Mouse (Mus musculus): ENCODE measurements around the gene Nf1.

DNA sequence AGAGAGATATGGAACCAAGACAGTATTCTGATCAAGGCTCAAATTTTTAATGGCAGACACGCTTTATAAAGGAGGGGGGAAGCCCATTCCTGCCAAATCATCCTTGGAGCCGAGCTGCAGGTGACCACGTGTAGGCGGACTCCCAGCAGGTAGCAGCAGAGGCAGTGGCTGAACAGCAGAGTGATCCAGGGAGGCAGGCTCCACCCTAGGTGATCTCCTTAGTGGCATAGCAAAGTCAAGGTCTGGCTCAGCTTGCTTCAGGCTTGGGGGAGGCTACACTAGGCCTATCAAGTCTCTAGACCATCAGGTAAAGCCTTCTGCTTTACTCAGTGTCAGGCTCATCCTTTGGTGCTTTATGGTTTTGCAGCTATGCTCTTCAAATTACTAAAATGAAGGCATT, 87.1 kb downstream of the Nf1 start:
- no peak for TF ChIP-seq CTCF (IDR thresholded peaks at IDR 0.05; ENCODE audit: control insufficient read depth, insufficient read depth, insufficient read length)
- no peak for TF ChIP-seq MAX (IDR thresholded peaks at IDR 0.05)
- no peak for TF ChIP-seq MYOD1 (IDR thresholded peaks at IDR 0.05; ENCODE audit: control insufficient read depth, insufficient read length, low read depth)
- TF ChIP-seq USF1 (IDR thresholded peaks at IDR 0.05; ENCODE audit: low read depth): no peak
- TF ChIP-seq CEBPB (IDR thresholded peaks at IDR 0.05; ENCODE audit: low read depth): no peak
- no peak for TF ChIP-seq FOSL1 (IDR thresholded peaks at IDR 0.05; ENCODE audit: insufficient read depth, low read length, poor library complexity, severe bottlenecking)
